Mouse (Mus musculus): Measurements from ENCODE around the gene Pigk. TPM values are rescaled to one million over a fixed set of nuclear protein-coding genes. Genes with fewer than 3 reads are reported as not detected.

Gene Pigk
- polyA plus RNA-seq, 1 experiment from 2014 or later, result 37.5 TPM

- 0 out of 2 replicates have a peak, but pooled peaks cover 2% of the 10 kb centered on the region for H3K27me3 ChIP-seq (ENCODE audit: control insufficient read depth, insufficient read depth, low read length)
- no peak overlapping the region for H3K4me3 ChIP-seq (ENCODE audit: low read depth, low read length)
- no peak overlapping the region for H3K9ac ChIP-seq (ENCODE audit: low read depth, low read length)
- no peaks in the 10 kb centered on the region for H3K9me3 ChIP-seq (replicated peaks; ENCODE audit: control insufficient read depth, low read length)
- no peak overlapping the region for H3K4me2 ChIP-seq
- peaks cover 6% of the 10 kb centered on the region for H3K4me1 ChIP-seq (ENCODE audit: control insufficient read depth, insufficient read depth, low read length)
- no peaks in the 10 kb centered on the region for H3K36me3 ChIP-seq (ENCODE audit: control insufficient read depth, insufficient read depth, low read length)
- 66% methylated on average over 4 of the region's 4 CpGs for WGBS (ENCODE audit: insufficient replicate concordance)
- H3K27ac ChIP-seq (ENCODE audit: low read depth, low read length), result no peak overlapping the region
- no peak for ATAC-seq (replicated peaks; ENCODE audit: insufficient number of reproducible peaks, low FRiP score, low TSS enrichment)
Observed at GRCm38 (mm10) chr3:152926166-152926565, 212.3 kb downstream of the Pigk start.

- no peak for ATAC-seq (replicated peaks; ENCODE audit: insufficient number of reproducible peaks, low FRiP score, low TSS enrichment)
- Histone ChIP-seq H3K27me3 (ENCODE audit: control insufficient read depth, insufficient read depth, low read length) (no peaks in the 10 kb centered on the region), H3K4me1 (ENCODE audit: control insufficient read depth, insufficient read depth, low read length) (peaks cover 6% of the 10 kb centered on the region), H3K27ac (ENCODE audit: low read depth, low read length) (no peak overlapping the region), H3K36me3 (ENCODE audit: control insufficient read depth, insufficient read depth, low read length) (no peaks in the 10 kb centered on the region), H3K4me3 (ENCODE audit: low read depth, low read length) (no peak overlapping the region), H3K9ac (ENCODE audit: low read depth, low read length) (no peak overlapping the region), H3K9me3 (replicated peaks; ENCODE audit: control insufficient read depth, low read length) (no peaks in the 10 kb centered on the region), H3K4me2 (peak overlapping the region; percentile 8; the same call in 1 of the 2 replicates)
- 48% methylated on average over 13 of the region's 13 CpGs for WGBS (ENCODE audit: insufficient replicate concordance)
Observed at GRCm38 (mm10) chr3:152928287-152928975, 214.5 kb downstream of the Pigk start.

- H3K4me3 ChIP-seq (ENCODE audit: low read depth, low read length), result no peak overlapping the region
- 71% methylated on average over 10 of the region's 10 CpGs for WGBS (ENCODE audit: insufficient replicate concordance)
- no peaks in the 10 kb centered on the region for H3K27me3 ChIP-seq (ENCODE audit: control insufficient read depth, insufficient read depth, low read length)
- no peaks in the 10 kb centered on the region for H3K9me3 ChIP-seq (replicated peaks; ENCODE audit: control insufficient read depth, low read length)
- no peak overlapping the region for H3K9ac ChIP-seq (ENCODE audit: low read depth, low read length)
- ATAC-seq (replicated peaks; ENCODE audit: insufficient number of reproducible peaks, low FRiP score, low TSS enrichment), result no peak
- H3K4me2 ChIP-seq, result no peak overlapping the region
- H3K4me1 ChIP-seq (ENCODE audit: control insufficient read depth, insufficient read depth, low read length), result peaks cover 6% of the 10 kb centered on the region
- H3K36me3 ChIP-seq (ENCODE audit: control insufficient read depth, insufficient read depth, low read length), result no peaks in the 10 kb centered on the region
- no peak overlapping the region for H3K27ac ChIP-seq (ENCODE audit: low read depth, low read length)
Observed at GRCm38 (mm10) chr3:152929256-152929787, 215.4 kb downstream of the Pigk start.

- Histone ChIP-seq H3K36me3 (ENCODE audit: control insufficient read depth, insufficient read depth, low read length) (no peaks in the 10 kb centered on the region), H3K4me1 (ENCODE audit: control insufficient read depth, insufficient read depth, low read length) (peaks cover 6% of the 10 kb centered on the region), H3K4me2 (no peak overlapping the region), H3K9ac (ENCODE audit: low read depth, low read length) (no peak overlapping the region), H3K27ac (ENCODE audit: low read depth, low read length) (no peak overlapping the region), H3K4me3 (ENCODE audit: low read depth, low read length) (no peak overlapping the region), H3K27me3 (ENCODE audit: control insufficient read depth, insufficient read depth, low read length) (no peaks in the 10 kb centered on the region), H3K9me3 (replicated peaks; ENCODE audit: control insufficient read depth, low read length) (no peaks in the 10 kb centered on the region)
- WGBS (ENCODE audit: insufficient replicate concordance), result 82% methylated on average over 7 of the region's 7 CpGs
- ATAC-seq (replicated peaks; ENCODE audit: insufficient number of reproducible peaks, low FRiP score, low TSS enrichment), result no peak
Observed at GRCm38 (mm10) chr3:152929788-152930281, 215.9 kb downstream of the Pigk start.

- ATAC-seq (replicated peaks; ENCODE audit: insufficient number of reproducible peaks, low FRiP score, low TSS enrichment), result no peak
- no peaks in the 10 kb centered on the region for H3K27me3 ChIP-seq (ENCODE audit: control insufficient read depth, insufficient read depth, low read length)
- H3K9me3 ChIP-seq (replicated peaks; ENCODE audit: control insufficient read depth, low read length), result no peaks in the 10 kb centered on the region
- no peak overlapping the region for H3K4me2 ChIP-seq
- no peak overlapping the region for H3K27ac ChIP-seq (ENCODE audit: low read depth, low read length)
- no peak overlapping the region for H3K9ac ChIP-seq (ENCODE audit: low read depth, low read length)
- WGBS (ENCODE audit: insufficient replicate concordance), result 77% methylated on average over 3 of the region's 3 CpGs
- H3K36me3 ChIP-seq (ENCODE audit: control insufficient read depth, insufficient read depth, low read length), result no peaks in the 10 kb centered on the region
- H3K4me1 ChIP-seq (ENCODE audit: control insufficient read depth, insufficient read depth, low read length), result peaks cover 6% of the 10 kb centered on the region
- H3K4me3 ChIP-seq (ENCODE audit: low read depth, low read length), result no peak overlapping the region
Observed at GRCm38 (mm10) chr3:152931354-152931753, 217.5 kb downstream of the Pigk start.

GRCm38 (mm10) chr3:152932096-152932495, 218.2 kb downstream of the Pigk start:
- WGBS (ENCODE audit: insufficient replicate concordance), result 61% methylated on average over 4 of the region's 4 CpGs
- Histone ChIP-seq H3K27me3 (ENCODE audit: control insufficient read depth, insufficient read depth, low read length) (no peaks in the 10 kb centered on the region), H3K9me3 (replicated peaks; ENCODE audit: control insufficient read depth, low read length) (no peaks in the 10 kb centered on the region), H3K27ac (ENCODE audit: low read depth, low read length) (no peak overlapping the region), H3K9ac (ENCODE audit: low read depth, low read length) (no peak overlapping the region), H3K4me2 (no peak overlapping the region), H3K36me3 (ENCODE audit: control insufficient read depth, insufficient read depth, low read length) (no peaks in the 10 kb centered on the region), H3K4me1 (ENCODE audit: control insufficient read depth, insufficient read depth, low read length) (peaks cover 6% of the 10 kb centered on the region), H3K4me3 (ENCODE audit: low read depth, low read length) (no peak overlapping the region)
- no peak for ATAC-seq (replicated peaks; ENCODE audit: insufficient number of reproducible peaks, low FRiP score, low TSS enrichment)

GRCm38 (mm10) chr3:152932544-152932943, 218.6 kb downstream of the Pigk start:
- Histone ChIP-seq H3K9me3 (replicated peaks; ENCODE audit: control insufficient read depth, low read length) (no peaks in the 10 kb centered on the region), H3K27ac (ENCODE audit: low read depth, low read length) (no peak overlapping the region), H3K4me3 (ENCODE audit: low read depth, low read length) (no peak overlapping the region), H3K4me2 (no peak overlapping the region), H3K27me3 (ENCODE audit: control insufficient read depth, insufficient read depth, low read length) (no peaks in the 10 kb centered on the region), H3K36me3 (ENCODE audit: control insufficient read depth, insufficient read depth, low read length) (no peaks in the 10 kb centered on the region), H3K9ac (ENCODE audit: low read depth, low read length) (no peak overlapping the region), H3K4me1 (ENCODE audit: control insufficient read depth, insufficient read depth, low read length) (peaks cover 6% of the 10 kb centered on the region)
- no peak for ATAC-seq (replicated peaks; ENCODE audit: insufficient number of reproducible peaks, low FRiP score, low TSS enrichment)
- 77% methylated on average over 2 of the region's 2 CpGs for WGBS (ENCODE audit: insufficient replicate concordance)

- WGBS (ENCODE audit: insufficient replicate concordance), result 93% methylated on average over 3 of the region's 3 CpGs
- no peak overlapping the region for H3K4me3 ChIP-seq (ENCODE audit: low read depth, low read length)
- ATAC-seq (replicated peaks; ENCODE audit: insufficient number of reproducible peaks, low FRiP score, low TSS enrichment), result no peak
- H3K27me3 ChIP-seq (ENCODE audit: control insufficient read depth, insufficient read depth, low read length), result no peaks in the 10 kb centered on the region
- no peak overlapping the region for H3K27ac ChIP-seq (ENCODE audit: low read depth, low read length)
- H3K9ac ChIP-seq (ENCODE audit: low read depth, low read length), result no peak overlapping the region
- no peaks in the 10 kb centered on the region for H3K9me3 ChIP-seq (replicated peaks; ENCODE audit: control insufficient read depth, low read length)
- peaks cover 1% of the 10 kb centered on the region for H3K4me1 ChIP-seq (ENCODE audit: control insufficient read depth, insufficient read depth, low read length)
- H3K36me3 ChIP-seq (ENCODE audit: control insufficient read depth, insufficient read depth, low read length), result no peaks in the 10 kb centered on the region
- no peak overlapping the region for H3K4me2 ChIP-seq
Observed at GRCm38 (mm10) chr3:152933737-152934136, 219.8 kb downstream of the Pigk start.

GRCm38 (mm10) chr3:152936313-152936712, 222.4 kb downstream of the Pigk start:
- H3K9ac ChIP-seq (ENCODE audit: low read depth, low read length), result no peak overlapping the region
- 78% methylated on average over 3 of the region's 3 CpGs for WGBS (ENCODE audit: insufficient replicate concordance)
- H3K36me3 ChIP-seq (ENCODE audit: control insufficient read depth, insufficient read depth, low read length), result no peaks in the 10 kb centered on the region
- no peak overlapping the region for H3K4me3 ChIP-seq (ENCODE audit: low read depth, low read length)
- H3K4me1 ChIP-seq (ENCODE audit: control insufficient read depth, insufficient read depth, low read length), result no peaks in the 10 kb centered on the region
- no peaks in the 10 kb centered on the region for H3K9me3 ChIP-seq (replicated peaks; ENCODE audit: control insufficient read depth, low read length)
- no peak overlapping the region for H3K4me2 ChIP-seq
- no peak overlapping the region for H3K27ac ChIP-seq (ENCODE audit: low read depth, low read length)
- no peak for ATAC-seq (replicated peaks; ENCODE audit: insufficient number of reproducible peaks, low FRiP score, low TSS enrichment)
- no peaks in the 10 kb centered on the region for H3K27me3 ChIP-seq (ENCODE audit: control insufficient read depth, insufficient read depth, low read length)

Data from heart, embryonic 11.5 days (tissue).